Comparison of ENCODE assay signal across 9 mouse cellular contexts in the genomic region with DNA sequence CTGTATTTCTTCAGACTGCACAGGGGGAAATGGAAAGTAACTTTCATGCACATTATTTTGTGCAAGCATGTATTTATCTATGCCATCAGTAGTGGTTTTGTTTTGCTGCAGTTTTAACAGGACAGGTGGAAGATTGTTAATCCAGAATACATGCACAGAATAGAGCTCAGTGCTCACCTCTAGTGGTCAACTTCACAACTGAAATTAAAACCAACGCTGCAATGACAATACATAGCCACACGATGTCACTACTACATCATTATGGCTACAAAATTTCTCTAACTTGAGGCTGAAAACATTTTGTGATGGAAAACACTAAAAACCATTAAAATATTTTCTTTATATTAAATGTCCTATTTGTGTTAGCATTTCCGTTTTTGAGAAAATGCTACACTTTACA. TPM values are rescaled to one million over a fixed set of nuclear protein-coding genes. Genes with fewer than 3 reads are reported as not detected.
DNase-seq lines count a peak whose midpoint lies in the region; ATAC-seq lines count a peak whose summit lies in the region.
"Had no signal": no experiment of that assay in that cellular context is flagged by ENCODE, and none has a peak within 500 bp of the region (broad histone marks: within the 10 kb centered on the region; RNA-seq: fewer than 3 reads in every experiment).

No protein-coding gene starts in this region.

- no peak for ATAC-seq in kidney, embryonic 14.5 days (ENCODE audit: low FRiP score, low TSS enrichment)
- peak; percentile 93 for ATAC-seq in neutrophil, adult 5-6 weeks (ENCODE audit: extremely low read depth, insufficient number of reproducible peaks, low FRiP score, poor library complexity, severe bottlenecking)

- H3K4me1 ChIP-seq in kidney, embryonic 14.5 days (ENCODE audit: control insufficient read depth, insufficient read depth, low read length), result no peaks in the 10 kb centered on the region
- H3K4me1 ChIP-seq: midbrain, embryonic 12.5 days had no signal

- no peaks in the 10 kb centered on the region for H3K9me3 ChIP-seq in kidney, embryonic 14.5 days (ENCODE audit: control insufficient read depth, low read length)
- H3K9me3 ChIP-seq: midbrain, embryonic 12.5 days had no signal

- no peak overlapping the region for H3K4me2 ChIP-seq in kidney, embryonic 14.5 days (replicated peaks; ENCODE audit: low read depth, low read length)
- H3K4me2 ChIP-seq: midbrain, embryonic 12.5 days had no signal

- no peak overlapping the region for H3K9ac ChIP-seq in kidney, embryonic 14.5 days (ENCODE audit: low read depth, low read length)
- H3K9ac ChIP-seq: midbrain, embryonic 12.5 days had no signal

- 19% methylated on average over 3 of the region's 3 CpGs for WGBS in kidney, embryonic 14.5 days

- H3K27me3 ChIP-seq in kidney, embryonic 14.5 days (ENCODE audit: control insufficient read depth, insufficient read depth, low read length), result no peaks in the 10 kb centered on the region

- no peak overlapping the region for H3K4me3 ChIP-seq in kidney, embryonic 14.5 days (ENCODE audit: low read length)
- H3K4me3 ChIP-seq: midbrain, embryonic 12.5 days had no signal

- H3K36me3 ChIP-seq in kidney, embryonic 14.5 days (ENCODE audit: control insufficient read depth, insufficient read depth, low read length), result no peaks in the 10 kb centered on the region
- H3K36me3 ChIP-seq: midbrain, embryonic 12.5 days had no signal

- H3K27ac ChIP-seq in kidney, embryonic 14.5 days (ENCODE audit: low read depth, low read length), result no peak overlapping the region
- H3K27ac ChIP-seq: midbrain, embryonic 12.5 days had no signal

- DNase-seq in kidney, adult 11 months, result peak; percentile 43
- DNase-seq in ES-CJ7 (ENCODE audit: low read depth, low spot score), result peak; percentile 21
- DNase-seq in c-Kit-positive CD71-positive TER-119-negative erythroid progenitor cells, embryonic 14.5 days (ENCODE audit: low read depth), result peak; percentile 22
- DNase-seq in frontal cortex, postnatal 36 days (ENCODE audit: low spot score in 2 of 2), result peak; percentile 15 to 69
- DNase-seq in left cerebral cortex, adult 8-10 months (ENCODE audit: low spot score in 2 of 2), result peak; percentile 3 to 7
- no peak for DNase-seq in spleen, adult 12 weeks (ENCODE audit: low spot score)

RNA-seq across cellular contexts. Expression of gene Gucy2f, which starts 3.6 kb away (rescaled TPM):
- not detected in 2 replicates for polyA plus RNA-seq in kidney, embryonic 14.5 days (2014; fragmentation: Nextera tagmentation; extraction: Ambion mirVana)
- under 1 TPM; 0.38 to 0.83 (median 0.62) TPM for total RNA-seq in left cerebral cortex, adult 8-10 months (2022)
- total RNA-seq in neutrophil, adult 5-6 weeks (2017), result under 0.01 TPM in 1 of 2 replicates, not detected in the other

RNA-seq across cellular contexts. Expression of gene Nxt2, which starts 26.3 kb away (rescaled TPM):
- polyA plus RNA-seq in kidney, embryonic 14.5 days (2014; fragmentation: Nextera tagmentation; extraction: Ambion mirVana), result 23.3 and 25.2 TPM in 2 replicates
- 10 to 100 TPM; 28.6 to 35.4 (median 33.9) TPM for total RNA-seq in left cerebral cortex, adult 8-10 months (2022)
- total RNA-seq in neutrophil, adult 5-6 weeks (2017), result 9.7 and 11.5 TPM in 2 replicates
